Comparison of ENCODE assay signal across 19 mouse cellular contexts in genomic region chr5:28568417-28568816, GRCm38 (mm10).
DNase-seq lines count a peak whose midpoint lies in the region; TF ChIP-seq lines count a peak whose summit lies in the region.
"Had no signal": no experiment of that assay in that cellular context is flagged by ENCODE, and none has a peak within 500 bp of the region (broad histone marks: within the 10 kb centered on the region; RNA-seq: fewer than 3 reads in every experiment).

No protein-coding gene starts in this region.

- H3K9me3 ChIP-seq in limb, embryonic 10.5 days (replicated peaks): no peaks in the 10 kb centered on the region
- H3K9me3 ChIP-seq: embryonic facial prominence, embryonic 13.5 days; forebrain, embryonic 15.5 days; stomach, embryonic 15.5 days had no signal

- H3K4me3 ChIP-seq in limb, embryonic 10.5 days: no peak overlapping the region
- H3K4me3 ChIP-seq: embryonic facial prominence, embryonic 13.5 days; forebrain, embryonic 15.5 days; layer of hippocampus, adult 2 months; stomach, embryonic 15.5 days had no signal

- TF ChIP-seq POLR2A in brain, embryonic 14.5 days (IDR thresholded peaks at IDR 0.05; ENCODE audit: borderline replicate concordance, extremely low read depth, insufficient read depth, insufficient read length, poor library complexity, severe bottlenecking): no peak

- H3K4me1 ChIP-seq in limb, embryonic 10.5 days: no peaks in the 10 kb centered on the region
- H3K4me1 ChIP-seq: embryonic facial prominence, embryonic 13.5 days; forebrain, embryonic 15.5 days had no signal

- H3K27me3 ChIP-seq in limb, embryonic 10.5 days (ENCODE audit: low read depth, poor library complexity, severe bottlenecking): no peaks in the 10 kb centered on the region
- H3K27me3 ChIP-seq: embryonic facial prominence, embryonic 13.5 days; forebrain, embryonic 15.5 days; stomach, embryonic 15.5 days had no signal

- no peak overlapping the region for H3K27ac ChIP-seq in limb, embryonic 10.5 days
- H3K27ac ChIP-seq: embryonic facial prominence, embryonic 13.5 days; forebrain, embryonic 15.5 days; layer of hippocampus, adult 2 months; stomach, embryonic 15.5 days had no signal

- DNase-seq in heart, adult 11 months: peak; percentile 54
- DNase-seq in heart, adult 8-10 months (ENCODE audit: low spot score): no peak
- DNase-seq in brain, embryonic 14.5 days (ENCODE audit: low read depth): peak; percentile 14
- DNase-seq in embryo, embryonic 10.5 days (ENCODE audit: low spot score): peak; percentile 12
- peak; percentile 9 for DNase-seq in mesoderm, embryonic 11.5 days (ENCODE audit: low read depth, low spot score)
- no peak for DNase-seq in limb, embryonic 10.5 days (ENCODE audit: low spot score)
- no peak for DNase-seq in liver
- DNase-seq: cerebellum, adult 8-10 months; heart, postnatal 10 days; kidney, adult 2 months; kidney, postnatal 10 days; liver, postnatal 0 days; lung, postnatal 14 days; retina, postnatal 1 day; thymus, adult 18-20 months had no signal

- TF ChIP-seq CTCF in brain, embryonic 14.5 days (IDR thresholded peaks at IDR 0.05; ENCODE audit: borderline replicate concordance, extremely low read depth, insufficient read depth, insufficient read length): no peak

- no peaks in the 10 kb centered on the region for H3K36me3 ChIP-seq in limb, embryonic 10.5 days
- H3K36me3 ChIP-seq: embryonic facial prominence, embryonic 13.5 days; forebrain, embryonic 15.5 days; stomach, embryonic 15.5 days had no signal

Comparison
In these comparisons a context has a peak if more than half of its experiments do, and no peak if none do; other contexts are left out.
1. DNase-seq: peak in heart, adult 11 months (single experiment), brain, embryonic 14.5 days (single experiment), embryo, embryonic 10.5 days (single experiment) and mesoderm, embryonic 11.5 days (single experiment); none in heart, adult 8-10 months (single experiment), limb, embryonic 10.5 days (single experiment) and liver (single experiment).